14 mouse cellular contexts compared by ENCODE assay signal in genomic region chr11:105494786-105495369, GRCm38 (mm10). TPM values are rescaled to one million over a fixed set of nuclear protein-coding genes. Genes with fewer than 3 reads are reported as not detected.
DNase-seq lines count a peak whose midpoint lies in the region; ATAC-seq lines count a peak whose summit lies in the region.
"Had no signal": no experiment of that assay in that cellular context is flagged by ENCODE, and none has a peak within 500 bp of the region (broad histone marks: within the 10 kb centered on the region; RNA-seq: fewer than 3 reads in every experiment).

No protein-coding gene starts in this region.

- no peak overlapping the region for H3K4me3 ChIP-seq in heart, embryonic 12.5 days
- H3K4me3 ChIP-seq in embryonic facial prominence, embryonic 12.5 days: no peak overlapping the region
- H3K4me3 ChIP-seq in intestine, embryonic 15.5 days (replicated peaks): no peak overlapping the region
- H3K4me3 ChIP-seq: liver, embryonic 12.5 days had no signal

- WGBS in heart, embryonic 12.5 days: 59% methylated on average over 6 of the region's 6 CpGs
- 78% methylated on average over 6 of the region's 6 CpGs for WGBS in embryonic facial prominence, embryonic 12.5 days
- WGBS in intestine, embryonic 15.5 days: 72% methylated on average over 6 of the region's 6 CpGs

- peak overlapping the region; percentile 42; the same call in 1 of the 2 replicates for H3K4me2 ChIP-seq in heart, embryonic 12.5 days
- no peak overlapping the region for H3K4me2 ChIP-seq in embryonic facial prominence, embryonic 12.5 days (replicated peaks)
- no peak overlapping the region for H3K4me2 ChIP-seq in intestine, embryonic 15.5 days (replicated peaks)
- H3K4me2 ChIP-seq: liver, embryonic 12.5 days had no signal

- H3K4me1 ChIP-seq in heart, embryonic 12.5 days (replicated peaks): peaks cover 41% of the 10 kb centered on the region
- peaks cover 29% of the 10 kb centered on the region for H3K4me1 ChIP-seq in embryonic facial prominence, embryonic 12.5 days
- peaks cover 9% of the 10 kb centered on the region for H3K4me1 ChIP-seq in intestine, embryonic 15.5 days (replicated peaks)
- H3K4me1 ChIP-seq: liver, embryonic 12.5 days had no signal

- no peaks in the 10 kb centered on the region for H3K9me3 ChIP-seq in heart, embryonic 12.5 days (replicated peaks)
- H3K9me3 ChIP-seq in embryonic facial prominence, embryonic 12.5 days: no peaks in the 10 kb centered on the region
- H3K9me3 ChIP-seq in intestine, embryonic 15.5 days: no peaks in the 10 kb centered on the region
- H3K9me3 ChIP-seq: liver, embryonic 12.5 days had no signal

- no peaks in the 10 kb centered on the region for H3K27me3 ChIP-seq in heart, embryonic 12.5 days (replicated peaks)
- no peaks in the 10 kb centered on the region for H3K27me3 ChIP-seq in embryonic facial prominence, embryonic 12.5 days
- H3K27me3 ChIP-seq in intestine, embryonic 15.5 days (replicated peaks): no peaks in the 10 kb centered on the region

- no peak overlapping the region for H3K9ac ChIP-seq in heart, embryonic 12.5 days
- no peak overlapping the region for H3K9ac ChIP-seq in embryonic facial prominence, embryonic 12.5 days
- H3K9ac ChIP-seq in intestine, embryonic 15.5 days: no peak overlapping the region
- H3K9ac ChIP-seq: liver, embryonic 12.5 days had no signal

- DNase-seq in heart, adult 8-10 months (ENCODE audit: low spot score): no peak
- peak; percentile 40 for DNase-seq in MN1 (ENCODE audit: low spot score)
- no peak for DNase-seq in thymus, adult 18-20 months
- DNase-seq in kidney, adult 11 months: no peak
- DNase-seq: cerebellum, postnatal 10 days; kidney, adult 9 months; thymus, postnatal 25 days had no signal

- H3K27ac ChIP-seq in heart, embryonic 12.5 days (ENCODE audit: poor library complexity, severe bottlenecking): peak overlapping the region; percentile 65
- no peak overlapping the region for H3K27ac ChIP-seq in embryonic facial prominence, embryonic 12.5 days
- H3K27ac ChIP-seq in intestine, embryonic 15.5 days: 0 out of 2 replicates have a peak overlapping the region, but pooled peaks have one; percentile 6
- H3K27ac ChIP-seq: liver, embryonic 12.5 days had no signal

- no peaks in the 10 kb centered on the region for H3K36me3 ChIP-seq in heart, embryonic 12.5 days
- H3K36me3 ChIP-seq in embryonic facial prominence, embryonic 12.5 days: no peaks in the 10 kb centered on the region
- H3K36me3 ChIP-seq in intestine, embryonic 15.5 days: no peaks in the 10 kb centered on the region
- H3K36me3 ChIP-seq: liver, embryonic 12.5 days had no signal

- ATAC-seq in heart, embryonic 12.5 days (ENCODE audit: insufficient number of reproducible peaks, low FRiP score): no peak
- 0 out of 2 replicates have a peak, but pooled peaks have one; percentile 41 for ATAC-seq in embryonic facial prominence, embryonic 12.5 days (ENCODE audit: insufficient number of reproducible peaks, insufficient read depth, low FRiP score, low TSS enrichment)
- peak; percentile 95 for ATAC-seq in intestine, embryonic 15.5 days
- ATAC-seq: liver, embryonic 12.5 days had no signal

RNA-seq across cellular contexts. Expression of gene March10, which starts 38.3 kb away (rescaled TPM):
- 0.57 TPM in 1 of 2 replicates, not detected in the other for polyA plus RNA-seq in heart, embryonic 12.5 days (2016; fragmentation: Nextera tagmentation; extraction: Ambion mirVana)
- total RNA-seq in heart, adult 8-10 months (2022): not detected
- polyA plus RNA-seq in embryonic facial prominence, embryonic 12.5 days (2016; fragmentation: Nextera tagmentation; extraction: Ambion mirVana): 0.18 TPM in 1 of 2 replicates, not detected in the other
- polyA plus RNA-seq in intestine, embryonic 15.5 days (2015; fragmentation: Nextera tagmentation; extraction: Ambion mirVana): not detected in 2 replicates
- total RNA-seq: adrenal gland, adult 18-20 months; hematopoietic stem cell, adult 5-6 weeks; megakaryocyte, adult 5-6 weeks had no signal
- polyA plus RNA-seq: liver, embryonic 12.5 days had no signal
